Mouse (Mus musculus) granulocyte monocyte progenitor cell, adult 5-6 weeks (primary cell): ENCODE data around the gene Unc5c. TPM values are rescaled to one million over a fixed set of nuclear protein-coding genes. Genes with fewer than 3 reads are reported as not detected.
A peak's percentile ranks its signal among the peaks of the same experiment; 100 is the strongest.

Experiments
- ATAC-seq: replicated peaks from 2 replicates; pipeline ENCODE4 v1.8.0; 2016; ENCODE audit warnings: mild to moderate bottlenecking, moderate TSS enrichment, inconsistent platforms; ENCODE audit not compliant: poor library complexity, severe bottlenecking
- total RNA-seq, 2 experiments: library from RNA; stranded (forward) in 1 of 2; stranded (reverse) in 1 of 2; fragments of 200-712, 200-1000 nt in 1 of 2; fragments of >200 nt in 1 of 2; fragmentation: Nextera tagmentation in 1 of 2; gene quantifications; 2 replicates each; pipeline ENCODE4 v1.2.3; 2014 to 2017

Gene Unc5c
- total RNA-seq, 2 experiments from 2014 or later = not detected

- ATAC-seq = no peak
Measured at GRCm38 (mm10) chr3:141595073-141595472, 130.1 kb downstream of the Unc5c start.

DNA sequence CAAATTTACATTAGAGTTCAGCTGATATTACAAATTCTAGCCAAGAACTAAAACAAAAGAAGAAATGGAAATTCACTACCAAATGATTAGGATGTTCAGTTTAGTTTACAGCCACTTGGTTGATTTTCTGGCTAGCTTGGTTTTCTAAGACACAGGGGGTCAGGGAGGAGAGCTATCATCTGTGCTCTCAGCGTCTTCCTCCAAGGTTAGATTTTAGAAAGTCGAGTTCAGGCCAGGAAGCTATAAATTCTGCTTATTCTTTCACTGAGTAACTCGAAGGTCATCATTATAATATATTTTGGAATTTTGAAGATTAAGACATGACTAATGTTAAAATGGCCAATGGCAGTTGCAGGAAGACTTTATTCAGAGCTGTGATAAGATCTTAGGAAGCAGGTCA, 131.4 kb downstream of the Unc5c start:
- ATAC-seq = no peak

DNA sequence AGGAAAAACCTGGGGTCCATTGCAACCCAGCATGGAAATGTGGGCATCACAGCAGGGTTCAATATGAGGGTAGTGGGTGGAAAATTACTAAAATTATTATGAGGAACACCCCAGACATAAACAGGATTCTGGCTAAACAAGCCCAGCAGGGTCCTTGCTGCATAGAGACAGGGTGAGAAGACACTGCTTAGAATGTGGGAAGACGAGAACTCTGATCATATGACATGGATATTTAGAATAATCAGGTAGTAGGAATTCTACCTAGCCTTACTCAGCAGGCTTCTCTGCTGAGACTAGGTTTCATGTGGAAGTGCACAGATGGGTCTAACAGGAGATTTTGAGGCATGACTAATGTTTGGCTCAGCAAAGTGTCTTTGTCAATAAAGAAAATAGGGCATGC, 131.9 kb downstream of the Unc5c start:
- no peak for ATAC-seq

GRCm38 (mm10) chr3:141597974-141598373, 133.0 kb downstream of the Unc5c start:
- ATAC-seq = no peak

- no peak for ATAC-seq
Measured at GRCm38 (mm10) chr3:141598936-141599335, 133.9 kb downstream of the Unc5c start.

DNA sequence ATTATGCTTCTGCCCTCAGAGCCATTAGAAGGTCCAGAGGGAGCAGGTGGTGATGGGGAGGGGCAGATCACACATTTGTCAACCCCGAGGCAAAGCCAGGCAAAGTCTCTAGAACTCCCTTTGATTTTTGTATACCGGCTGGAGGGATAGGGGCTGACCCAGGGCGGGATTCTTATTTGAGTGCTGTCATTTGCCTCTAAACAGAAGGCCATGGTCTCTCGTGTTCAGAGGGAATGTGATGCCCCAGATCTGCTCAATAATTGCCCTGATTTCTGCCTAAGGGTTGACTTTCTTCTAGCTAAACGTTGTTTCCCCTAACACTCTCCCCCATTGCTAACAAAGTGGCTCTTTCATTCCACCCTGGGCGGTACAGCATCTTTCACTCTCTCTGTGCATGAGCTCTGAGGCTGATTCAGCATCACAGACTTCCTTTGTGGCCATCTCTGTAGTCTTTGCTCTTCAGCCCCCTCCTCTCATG, 136.1 kb downstream of the Unc5c start:
- ATAC-seq = no peak

- no peak for ATAC-seq
Measured at GRCm38 (mm10) chr3:141616718-141617117, 151.7 kb downstream of the Unc5c start.

GRCm38 (mm10) chr3:141618675-141619074, 153.7 kb downstream of the Unc5c start:
- no peak for ATAC-seq

GRCm38 (mm10) chr3:141621496-141621895, 156.5 kb downstream of the Unc5c start:
- ATAC-seq = no peak

GRCm38 (mm10) chr3:141626935-141627638, 162.1 kb downstream of the Unc5c start:
- 0 out of 2 replicates have a peak, but pooled peaks have one; percentile 35 for ATAC-seq

DNA sequence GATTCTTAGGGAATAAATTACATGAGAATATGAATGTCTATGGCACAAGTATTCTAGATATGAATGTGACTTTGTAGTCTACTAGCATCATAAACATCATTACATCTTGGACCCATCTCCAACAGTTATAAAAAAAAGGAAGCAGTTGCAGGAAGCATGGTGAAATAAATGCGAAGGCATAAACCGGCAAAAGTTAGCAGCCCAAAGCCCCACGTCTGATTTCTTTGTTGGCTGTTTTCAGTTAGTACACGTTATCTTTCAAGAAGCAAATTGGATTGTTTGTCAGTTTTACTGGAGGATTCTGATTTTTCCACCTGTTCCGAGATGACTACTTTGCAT, 162.6 kb downstream of the Unc5c start:
- ATAC-seq = peak; percentile 65

DNA sequence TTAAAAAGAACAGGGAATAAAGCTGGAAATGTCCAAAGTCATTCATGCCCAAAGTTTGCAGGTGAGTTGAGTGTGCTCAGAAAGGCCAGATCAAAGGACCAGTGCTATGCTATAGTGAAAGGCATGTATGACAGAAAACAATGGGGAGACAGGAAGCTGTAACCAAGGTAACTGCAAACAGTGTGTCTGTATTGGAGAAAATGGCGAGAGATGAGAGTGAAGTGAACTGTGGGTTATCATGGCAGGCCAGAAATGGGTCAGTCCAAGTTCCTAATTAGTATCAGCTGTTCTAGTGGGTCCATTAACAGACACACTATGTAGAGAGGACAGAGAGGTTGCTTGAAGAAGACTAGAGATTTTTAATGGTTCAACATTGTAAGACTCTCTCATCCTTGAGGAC, 164.4 kb downstream of the Unc5c start:
- ATAC-seq = no peak

DNA sequence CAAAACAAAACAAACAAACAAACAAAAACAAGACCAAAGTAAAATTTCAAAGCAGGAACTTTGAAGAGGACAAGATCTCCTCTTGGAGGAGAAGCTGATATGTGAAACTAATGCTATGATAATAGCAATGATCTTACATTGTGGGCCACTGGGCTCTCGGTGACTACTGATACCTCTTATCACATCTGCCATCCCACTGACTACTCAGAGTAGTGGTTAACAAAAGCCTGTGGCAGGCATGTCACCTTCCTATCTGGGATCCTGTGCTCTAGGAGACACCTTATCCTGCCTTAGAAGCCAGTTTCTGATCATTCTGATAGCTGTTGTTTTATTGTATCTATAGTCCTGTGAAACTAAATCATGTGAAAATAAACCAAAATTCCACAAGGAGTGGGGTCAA, 172.9 kb downstream of the Unc5c start:
- no peak for ATAC-seq

- peak; percentile 62 for ATAC-seq
Measured at GRCm38 (mm10) chr3:141644264-141644663, 179.2 kb downstream of the Unc5c start.

GRCm38 (mm10) chr3:141646588-141646987, 181.6 kb downstream of the Unc5c start:
- ATAC-seq = peak; percentile 91

GRCm38 (mm10) chr3:141650658-141651057, 185.6 kb downstream of the Unc5c start:
- ATAC-seq = no peak

DNA sequence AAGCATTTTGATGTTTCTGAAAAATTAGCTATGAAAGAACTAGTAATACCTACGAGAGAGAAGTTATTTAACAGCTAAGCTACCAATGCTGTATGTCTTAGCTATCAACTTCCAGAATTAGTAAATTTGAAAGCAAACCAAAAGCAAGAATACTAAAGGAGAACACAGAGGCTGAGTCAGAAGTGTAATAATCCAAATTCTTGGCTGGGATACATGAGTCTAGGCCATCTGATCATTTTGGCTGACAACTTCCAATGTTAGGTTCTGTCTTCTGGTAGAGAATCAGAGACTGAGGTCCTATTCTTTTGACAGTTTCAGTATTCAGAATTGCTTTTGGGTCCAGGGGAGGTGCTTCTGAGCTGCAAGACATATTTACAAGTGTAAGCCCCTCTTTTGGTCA, 188.9 kb downstream of the Unc5c start:
- no peak for ATAC-seq

DNA sequence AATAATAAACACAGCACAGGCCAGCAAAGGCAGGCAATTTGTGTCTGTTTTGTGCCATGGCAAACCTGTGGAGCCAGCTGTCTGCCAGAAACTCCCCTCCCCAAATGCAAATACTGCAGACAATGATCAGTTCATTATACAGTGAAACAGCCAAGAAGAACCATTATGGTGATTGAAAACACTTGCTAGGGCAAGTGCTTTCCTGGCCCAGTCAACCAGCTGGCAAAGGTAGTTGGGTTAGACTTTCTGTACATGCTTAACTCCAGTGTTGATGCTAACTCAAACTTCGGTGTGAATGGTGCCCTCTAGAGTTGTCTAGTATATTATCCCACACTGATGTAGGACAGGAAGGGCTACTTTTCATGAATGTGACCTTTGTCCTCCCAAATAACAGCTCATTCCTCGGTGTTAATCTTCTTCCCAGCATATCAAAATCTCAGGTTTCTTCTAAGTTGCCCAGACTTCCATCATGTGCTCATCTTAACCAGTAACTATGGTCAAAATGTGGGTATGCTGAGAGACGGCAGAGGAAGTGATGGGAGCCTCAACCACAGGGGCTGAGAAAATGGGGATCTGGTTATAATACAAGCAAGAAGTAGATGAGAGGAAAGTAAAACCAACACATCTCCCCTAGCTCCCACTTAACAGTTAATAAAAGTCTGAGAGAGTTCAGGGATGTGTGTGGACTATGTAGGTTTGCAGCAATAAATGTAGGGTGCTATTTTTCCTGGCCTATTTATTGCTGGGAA, 194.2 kb downstream of the Unc5c start:
- peak; percentile 79 for ATAC-seq

GRCm38 (mm10) chr3:141660065-141661062, 195.3 kb downstream of the Unc5c start:
- ATAC-seq = peak; percentile 14; the same call in 1 of the 2 replicates

GRCm38 (mm10) chr3:141689113-141689512, 224.1 kb downstream of the Unc5c start:
- ATAC-seq = no peak

GRCm38 (mm10) chr3:141690676-141691075, 225.7 kb downstream of the Unc5c start:
- ATAC-seq = peak; percentile 89
